Mouse (Mus musculus): ENCODE results near the gene Dusp1.

DNA sequence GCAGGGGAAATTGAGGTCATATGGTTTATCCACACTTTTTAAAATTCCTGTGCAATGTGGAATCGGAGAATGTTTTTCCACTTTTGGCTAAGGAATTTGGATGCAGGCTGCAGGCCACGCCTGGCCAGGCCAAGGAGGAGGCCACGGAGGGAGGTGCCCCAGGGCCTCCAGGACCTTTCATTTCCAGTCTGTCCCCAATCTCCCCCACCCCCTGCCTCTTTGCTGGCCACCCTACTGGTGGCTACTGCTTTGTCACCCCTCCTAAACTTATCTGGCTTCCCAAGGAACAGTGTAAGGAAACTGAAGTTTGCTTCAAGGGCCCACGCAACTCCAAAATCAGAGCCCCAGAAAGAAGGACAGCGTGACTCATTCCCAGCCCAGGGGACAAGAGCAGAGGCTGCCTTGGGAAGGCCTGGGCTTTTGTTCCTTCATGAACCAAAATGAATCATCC, 32.1 kb downstream of the Dusp1 start:
- TF ChIP-seq CTCF (IDR thresholded peaks at IDR 0.05; ENCODE audit: low read depth) (no peak), EP300 (IDR thresholded peaks at IDR 0.05; ENCODE audit: low read depth) (no peak)
